Mouse (Mus musculus): ENCODE measurements at regions not wholly inside any gene's neighbourhood (a gene's known extent, or its start where the extent isn't known, plus 50 kb on each side); places are given as distances from the start of the nearest gene placed in this dataset.

GRCm38 (mm10) chr6:13379727-13380126 lies 155.0 kb upstream of the Vwde start:
- DNase-seq, result no peak
- no peaks in the 10 kb centered on the region for H3K4me1 ChIP-seq (ENCODE audit: control insufficient read depth, insufficient read depth, low read length)
- TF ChIP-seq POLR2A (IDR thresholded peaks at IDR 0.05; ENCODE audit: borderline replicate concordance, extremely low read depth, low read depth, low read length), result no peak
- no peak for TF ChIP-seq CTCF (IDR thresholded peaks at IDR 0.05; ENCODE audit: insufficient read depth, low read length)
- H3K4me3 ChIP-seq (replicated peaks; ENCODE audit: extremely low read depth, low read depth, low read length), result no peak overlapping the region

DNA sequence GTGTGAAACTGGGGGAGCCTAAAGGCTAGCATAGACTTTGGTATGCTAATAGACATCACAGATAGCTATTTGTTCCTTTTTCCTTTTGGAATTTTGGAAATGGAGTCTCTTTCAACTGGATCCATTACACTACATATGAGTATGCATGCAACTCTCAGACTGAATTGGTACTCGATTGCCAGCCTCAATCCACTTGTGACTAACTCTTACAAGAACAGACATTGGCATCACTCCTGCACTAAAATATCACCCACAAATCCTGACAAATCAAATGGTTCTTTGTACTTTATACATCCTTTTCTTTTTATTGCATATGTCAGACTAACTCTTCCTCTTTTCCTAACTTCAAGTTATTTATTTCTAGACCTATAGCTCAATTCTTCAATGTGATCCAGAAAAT lies 149.1 kb upstream of the Vwde start:
- Histone ChIP-seq H3K4me1 (ENCODE audit: control insufficient read depth, insufficient read depth, low read length) (no peaks in the 10 kb centered on the region), H3K4me3 (replicated peaks; ENCODE audit: extremely low read depth, low read depth, low read length) (no peak overlapping the region)
- TF ChIP-seq CTCF (IDR thresholded peaks at IDR 0.05; ENCODE audit: insufficient read depth, low read length), result no peak
- no peak for TF ChIP-seq POLR2A (IDR thresholded peaks at IDR 0.05; ENCODE audit: borderline replicate concordance, extremely low read depth, low read depth, low read length)
- no peak for DNase-seq
- 56% methylated on average over 1 of the region's 1 CpGs for WGBS

DNA sequence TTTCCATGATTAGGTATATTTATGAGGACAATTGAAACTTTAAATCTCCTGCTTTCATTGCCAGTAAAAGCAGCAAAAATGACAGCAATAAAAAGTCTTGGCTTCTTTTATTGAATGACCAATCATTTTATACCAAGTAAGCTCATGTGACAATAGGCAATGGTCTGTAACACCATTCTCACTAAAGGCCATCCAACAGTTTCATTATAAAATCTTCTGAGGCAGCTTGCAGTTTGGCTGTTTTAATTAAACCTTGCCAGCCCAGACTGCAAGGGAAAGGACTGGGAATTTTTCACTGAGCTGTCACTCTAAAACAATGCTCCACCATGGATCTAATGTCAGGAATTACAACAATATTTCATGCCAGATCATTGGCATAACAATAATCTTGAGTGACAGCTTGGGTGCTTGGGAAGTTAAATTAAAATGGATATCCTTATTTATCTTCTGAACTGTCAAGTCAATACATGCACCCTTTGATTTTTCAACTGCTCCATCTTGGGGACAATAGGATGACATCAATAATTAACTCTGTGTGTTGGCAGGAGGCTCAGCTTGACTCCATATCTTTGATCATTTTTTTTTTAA lies 145.0 kb upstream of the Vwde start:
- H3K4me1 ChIP-seq (ENCODE audit: control insufficient read depth, insufficient read depth, low read length), result no peaks in the 10 kb centered on the region
- DNase-seq, result no peak
- no peak overlapping the region for H3K4me3 ChIP-seq (replicated peaks; ENCODE audit: extremely low read depth, low read depth, low read length)
- TF ChIP-seq POLR2A (IDR thresholded peaks at IDR 0.05; ENCODE audit: borderline replicate concordance, extremely low read depth, low read depth, low read length), result no peak
- no peak for TF ChIP-seq CTCF (IDR thresholded peaks at IDR 0.05; ENCODE audit: insufficient read depth, low read length)

Measured in lung, adult 2 months (tissue).